ENCODE assay signal across 26 mouse cellular contexts in genomic region chr14:28231241-28231640, GRCm38 (mm10).
"Had no signal": no experiment of that assay in that cellular context is flagged by ENCODE, and none has a peak within 500 bp of the region (broad histone marks: within the 10 kb centered on the region; RNA-seq: fewer than 3 reads in every experiment).

No protein-coding gene starts in this region.

- H3K9me3 ChIP-seq: heart, embryonic 13.5 days; heart, embryonic 15.5 days; hindbrain, embryonic 13.5 days; hindbrain, embryonic 15.5 days; intestine, embryonic 15.5 days; kidney, embryonic 15.5 days; limb, embryonic 15.5 days; liver, embryonic 12.5 days had no signal

- DNase-seq: gastrocnemius, adult 2 months; gastrocnemius, postnatal 10 days; heart, postnatal 14 days; heart, postnatal 36 days; kidney, adult 11 months; kidney, adult 2 months; kidney, adult 9 months; kidney, postnatal 14 days; kidney, postnatal 36 days; layer of hippocampus, adult 9-11 months; layer of hippocampus, postnatal 36 days; left cerebral cortex, postnatal 4 days; lung, adult 18-20 months had no signal

- H3K9ac ChIP-seq: heart, embryonic 13.5 days; heart, embryonic 15.5 days; hindbrain, embryonic 13.5 days; hindbrain, embryonic 15.5 days; intestine, embryonic 15.5 days; kidney, embryonic 15.5 days; limb, embryonic 13.5 days; limb, embryonic 15.5 days; liver, embryonic 12.5 days; liver, embryonic 14.5 days had no signal

- H3K4me1 ChIP-seq: hindbrain, embryonic 13.5 days; hindbrain, embryonic 15.5 days; intestine, embryonic 15.5 days; kidney, embryonic 15.5 days; limb, embryonic 13.5 days; limb, embryonic 15.5 days; liver, embryonic 12.5 days had no signal

- H3K4me2 ChIP-seq: heart, embryonic 11.5 days; heart, embryonic 13.5 days; heart, embryonic 15.5 days; hindbrain, embryonic 13.5 days; hindbrain, embryonic 15.5 days; intestine, embryonic 15.5 days; kidney, embryonic 15.5 days; limb, embryonic 13.5 days; limb, embryonic 15.5 days; liver, embryonic 12.5 days had no signal

- H3K27ac ChIP-seq: gastrocnemius, adult 2 months; heart, embryonic 13.5 days; heart, embryonic 15.5 days; hindbrain, embryonic 13.5 days; hindbrain, embryonic 15.5 days; hindbrain, postnatal 0 days; intestine, embryonic 15.5 days; kidney, embryonic 15.5 days; kidney, postnatal 0 days; limb, embryonic 13.5 days; limb, embryonic 15.5 days; liver, embryonic 12.5 days; liver, embryonic 14.5 days had no signal

- H3K4me3 ChIP-seq: gastrocnemius, adult 2 months; heart, embryonic 13.5 days; heart, embryonic 15.5 days; hindbrain, embryonic 13.5 days; hindbrain, embryonic 15.5 days; intestine, embryonic 15.5 days; kidney, embryonic 15.5 days; limb, embryonic 13.5 days; limb, embryonic 15.5 days; liver, embryonic 12.5 days had no signal

- H3K27me3 ChIP-seq: heart, embryonic 13.5 days; heart, embryonic 15.5 days; hindbrain, embryonic 13.5 days; hindbrain, embryonic 15.5 days; intestine, embryonic 15.5 days; kidney, embryonic 15.5 days; limb, embryonic 13.5 days; limb, embryonic 15.5 days; liver, embryonic 12.5 days had no signal

- H3K36me3 ChIP-seq: heart, embryonic 13.5 days; heart, embryonic 15.5 days; hindbrain, embryonic 13.5 days; hindbrain, embryonic 15.5 days; intestine, embryonic 15.5 days; kidney, embryonic 15.5 days; limb, embryonic 13.5 days; limb, embryonic 15.5 days; liver, embryonic 12.5 days had no signal

- ATAC-seq: hindbrain, postnatal 0 days; intestine, embryonic 15.5 days; liver, embryonic 12.5 days had no signal
